Mouse (Mus musculus) c-Kit-positive CD71-positive TER-119-positive erythroid progenitor cells, embryonic 14.5 days (primary cell): ENCODE measurements at regions not wholly inside any gene's neighbourhood (a gene's known extent, or its start where the extent isn't known, plus 50 kb on each side); places are given as distances from the start of the nearest gene placed in this dataset.

ENCODE experiments used
- DNase-seq: peaks from one replicate; pipeline ENCODE4 v3.0.0-alpha.2; 2013; ENCODE audit warnings: low spot score

- no peak for DNase-seq
Measured at GRCm38 (mm10) chr15:62219934-62220540, 1297.2 kb upstream of the A1bg start.

GRCm38 (mm10) chr15:62218346-62219080, 1295.7 kb upstream of the A1bg start:
- DNase-seq, result no peak

DNA sequence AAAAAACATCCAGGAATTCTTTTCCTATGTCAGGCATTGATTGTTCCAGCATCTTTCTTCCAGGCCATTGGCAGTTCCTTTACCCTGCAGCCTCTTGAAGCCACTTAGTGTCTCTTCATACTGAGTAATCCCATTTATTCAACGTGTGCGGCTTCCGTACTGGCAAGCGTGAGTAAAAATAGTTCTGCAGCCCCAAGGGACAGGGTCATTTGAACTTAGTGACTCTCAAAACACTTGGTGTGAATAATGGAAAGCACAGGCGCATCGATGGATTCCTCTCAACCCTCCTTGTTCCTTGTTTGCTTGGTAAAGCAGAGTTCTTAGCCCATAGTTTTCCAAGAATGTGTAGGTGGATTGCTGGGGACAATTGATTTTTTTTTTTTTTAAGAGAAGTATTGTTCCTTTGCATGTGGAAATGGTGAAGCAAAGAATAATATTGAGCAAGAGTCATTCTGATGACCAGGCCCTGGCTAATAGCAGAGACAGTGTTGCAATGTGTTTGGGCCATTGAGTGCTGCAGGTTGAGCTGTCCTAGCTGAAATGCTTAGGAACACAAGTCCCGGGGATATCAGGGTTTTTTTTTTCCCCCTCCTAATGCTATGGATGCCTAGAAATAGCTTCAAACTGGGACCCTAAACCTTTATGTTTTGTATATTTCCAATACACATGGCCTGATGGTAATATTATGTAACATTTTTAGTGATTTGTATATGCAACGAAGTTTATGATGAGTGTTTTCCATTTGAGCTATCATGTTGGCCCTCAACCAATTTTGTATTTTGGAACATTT, 1294.1 kb upstream of the A1bg start:
- no peak for DNase-seq

DNA sequence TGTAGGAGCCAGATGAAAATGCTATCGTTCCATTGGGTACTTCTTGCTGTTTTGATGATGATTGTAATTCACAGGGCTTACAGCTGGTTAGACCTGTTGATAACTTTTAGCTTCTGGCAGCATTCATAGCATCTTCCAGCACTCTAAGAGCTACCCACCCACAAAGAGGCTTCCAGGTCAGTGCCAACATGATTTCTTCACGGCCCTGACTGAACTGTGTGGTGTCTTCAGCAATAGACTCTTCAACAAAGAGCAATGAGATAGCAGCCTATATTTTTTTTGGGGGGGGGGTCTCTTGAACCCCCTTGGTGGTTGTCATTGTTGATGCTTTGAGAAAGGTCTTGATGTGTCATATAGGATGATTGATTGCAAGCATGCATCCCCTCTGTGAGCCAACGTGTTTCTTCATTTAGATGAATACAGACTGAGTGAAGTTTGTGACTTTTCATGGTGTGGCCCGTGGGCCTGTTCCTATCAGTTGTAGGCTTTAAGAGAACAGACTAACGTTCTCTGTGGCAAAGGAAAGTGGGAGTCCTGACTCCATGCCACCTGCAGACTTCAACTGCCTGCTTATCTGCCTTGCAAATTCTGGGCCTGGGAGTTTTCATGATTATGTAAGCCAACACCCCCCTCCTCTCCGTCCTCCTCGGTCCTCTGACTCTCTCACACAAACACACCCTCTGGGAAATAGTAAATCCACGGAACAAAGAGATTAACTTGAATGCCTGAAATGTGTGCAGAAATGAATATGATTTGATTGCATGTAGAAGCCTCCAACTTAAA, 1293.0 kb upstream of the A1bg start:
- no peak for DNase-seq

- DNase-seq, result no peak
Measured at GRCm38 (mm10) chr15:62214300-62214699, 1291.5 kb upstream of the A1bg start.

DNA sequence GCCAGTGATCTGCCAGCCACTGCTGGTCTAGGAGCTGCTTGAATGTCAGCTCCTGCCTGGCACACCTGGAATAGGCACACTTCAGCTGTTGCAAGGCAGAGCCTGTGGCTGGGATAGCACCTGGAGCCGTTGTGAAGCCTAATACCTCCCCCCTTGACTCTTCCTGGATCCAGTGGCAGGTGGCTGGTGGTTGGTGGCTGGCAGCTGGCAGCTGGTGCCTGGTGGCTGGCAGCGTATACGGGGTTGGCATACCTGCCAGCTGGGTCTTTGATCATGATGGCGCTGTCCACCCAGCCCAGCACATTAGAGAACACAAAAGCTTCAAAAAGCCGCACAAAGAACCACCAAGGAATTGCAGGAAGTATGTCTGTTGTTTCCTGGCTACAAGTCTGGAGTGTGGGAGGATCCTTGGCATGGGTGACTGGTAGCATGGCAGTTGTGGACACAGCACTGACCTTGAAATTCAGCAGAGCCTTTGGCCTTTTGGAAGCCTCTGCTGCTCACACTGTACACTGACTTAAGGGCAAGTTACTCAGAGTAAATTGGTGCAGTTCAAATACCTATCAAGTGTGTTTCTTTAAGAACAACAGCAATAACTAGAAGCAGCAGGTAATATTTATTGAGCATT, 1289.6 kb upstream of the A1bg start:
- DNase-seq, result no peak

DNA sequence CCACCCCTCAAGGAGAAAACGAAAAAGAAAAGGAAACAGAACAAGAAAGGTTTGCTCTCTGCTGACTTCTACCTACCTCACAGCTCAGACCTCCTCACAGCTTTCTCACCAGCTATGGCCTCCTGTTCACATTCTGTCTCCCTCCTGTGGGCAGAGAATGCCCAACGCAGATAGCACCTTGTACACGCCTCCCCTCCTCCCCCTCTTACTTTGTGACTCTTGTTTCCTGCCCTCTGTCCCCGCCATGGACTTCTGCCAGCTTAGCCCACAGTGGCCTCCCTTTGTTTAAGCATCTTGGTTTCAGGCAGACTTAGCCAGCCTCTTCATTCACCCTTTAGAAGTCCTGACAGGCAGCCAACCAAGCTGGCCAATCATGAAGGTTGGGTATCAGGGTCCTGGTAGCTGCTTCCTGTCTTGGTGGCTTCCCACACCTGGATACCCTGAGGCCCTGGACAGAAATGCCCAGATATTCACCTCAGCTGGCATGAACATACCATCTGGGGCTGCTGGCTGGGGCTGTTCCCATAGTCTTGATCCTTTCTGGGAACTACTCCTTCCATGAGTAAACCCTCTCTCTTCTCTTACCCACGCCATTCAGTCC, 1287.2 kb upstream of the A1bg start:
- DNase-seq, result no peak

DNA sequence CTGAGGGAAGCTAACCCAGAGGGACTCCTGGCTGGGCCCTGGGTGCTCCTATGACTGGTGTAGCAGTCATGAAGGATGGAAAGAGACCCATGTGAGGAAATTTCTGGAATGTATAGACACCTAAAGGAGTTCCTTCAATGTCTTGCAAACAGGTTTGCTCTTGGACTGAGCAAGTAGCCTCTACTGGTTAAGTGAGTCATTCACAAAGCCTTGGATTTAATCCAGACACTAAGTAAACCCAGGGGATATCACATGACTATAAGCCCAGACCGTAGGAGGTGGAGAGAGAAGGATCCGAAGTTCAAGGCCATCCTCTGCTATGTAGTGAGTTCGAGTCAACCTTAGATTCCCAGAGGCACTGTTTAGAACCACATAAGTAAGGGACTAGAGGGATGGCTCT, 1286.5 kb upstream of the A1bg start:
- no peak for DNase-seq

DNA sequence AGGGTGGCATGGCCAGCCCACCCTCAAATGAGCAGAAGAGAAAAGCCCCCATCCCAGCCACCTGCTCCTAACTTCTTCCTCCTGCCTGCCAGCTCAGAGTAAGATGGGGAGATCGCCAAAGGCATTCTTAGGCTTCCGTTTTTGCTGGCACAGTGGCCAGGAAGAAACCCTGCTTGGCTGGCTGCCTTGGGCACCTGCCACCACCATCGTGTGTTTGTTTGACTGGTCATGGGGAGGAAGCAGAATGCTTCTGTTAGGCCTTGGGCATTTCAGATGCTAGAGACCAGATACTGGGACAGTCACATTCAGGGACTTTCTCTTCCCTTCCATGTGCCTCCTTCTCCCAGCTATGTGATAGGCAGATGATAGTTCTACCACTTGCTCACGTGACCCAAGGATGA, 1283.7 kb upstream of the A1bg start:
- no peak for DNase-seq

DNA sequence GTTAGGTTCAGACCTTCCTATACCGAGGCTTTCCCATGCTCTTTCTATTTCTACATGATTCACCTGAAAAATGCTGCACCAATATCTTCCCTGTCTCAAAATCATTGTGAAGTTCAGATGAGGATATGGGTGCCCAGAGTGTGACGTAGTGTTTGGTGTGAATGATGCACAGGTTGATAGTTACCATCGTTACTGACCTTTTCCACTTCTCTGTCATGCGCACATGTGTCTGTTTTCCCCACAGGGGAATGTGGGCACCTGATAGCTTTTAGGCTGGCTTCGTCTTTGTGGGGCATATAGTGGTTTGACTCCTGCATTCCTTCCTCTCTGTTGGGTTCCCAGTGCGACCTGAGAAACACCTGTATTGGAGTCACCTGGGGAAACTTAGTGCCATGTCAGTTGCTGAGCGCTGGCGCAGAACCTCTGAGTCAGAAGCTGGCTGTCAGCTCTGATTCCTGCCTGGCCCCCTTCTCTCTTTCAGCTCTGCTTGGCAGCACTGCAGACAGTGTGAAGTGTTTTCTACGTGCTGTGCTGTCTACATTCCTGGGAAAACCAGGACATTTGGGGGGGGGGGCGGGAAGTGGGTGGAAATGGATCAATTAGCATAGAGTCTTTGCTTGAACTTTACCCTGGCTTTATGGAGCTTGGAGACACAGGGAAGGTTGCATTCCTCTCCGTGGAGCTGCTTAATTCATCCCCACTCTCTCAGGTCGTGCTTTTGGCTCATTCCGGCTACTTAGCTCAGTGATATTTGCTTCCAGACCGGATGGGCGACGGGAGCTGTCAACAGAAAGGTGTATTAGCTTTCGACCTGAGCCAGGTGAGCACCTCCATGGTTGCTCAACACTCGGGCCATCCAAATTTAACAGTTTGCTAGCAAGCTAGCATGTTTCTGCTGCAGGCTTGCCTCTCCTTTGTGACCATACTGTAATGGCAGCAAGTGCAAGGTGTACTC, 1281.4 kb upstream of the A1bg start:
- no peak for DNase-seq

- DNase-seq, result no peak
Measured at GRCm38 (mm10) chr15:62202781-62203375, 1280.1 kb upstream of the A1bg start.

DNA sequence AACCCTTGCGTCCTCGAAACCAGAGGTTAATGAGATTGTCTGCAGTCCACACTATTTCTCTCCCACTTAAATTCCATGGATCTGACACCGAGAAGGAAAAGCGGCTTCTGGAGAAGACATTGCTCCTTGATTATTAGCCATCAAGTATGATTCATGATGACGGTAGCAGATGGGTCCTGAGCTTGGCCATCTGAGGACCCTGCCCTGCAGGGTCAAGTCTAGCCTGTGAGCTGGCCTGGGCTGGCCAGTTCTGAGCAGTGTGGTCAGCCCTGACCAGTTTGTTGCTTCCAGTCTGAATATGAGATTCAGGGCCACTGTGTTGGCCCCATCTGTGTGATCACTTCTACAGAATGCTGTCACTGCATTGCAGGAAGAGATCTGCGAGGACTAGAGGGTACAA, 1275.9 kb upstream of the A1bg start:
- no peak for DNase-seq

DNA sequence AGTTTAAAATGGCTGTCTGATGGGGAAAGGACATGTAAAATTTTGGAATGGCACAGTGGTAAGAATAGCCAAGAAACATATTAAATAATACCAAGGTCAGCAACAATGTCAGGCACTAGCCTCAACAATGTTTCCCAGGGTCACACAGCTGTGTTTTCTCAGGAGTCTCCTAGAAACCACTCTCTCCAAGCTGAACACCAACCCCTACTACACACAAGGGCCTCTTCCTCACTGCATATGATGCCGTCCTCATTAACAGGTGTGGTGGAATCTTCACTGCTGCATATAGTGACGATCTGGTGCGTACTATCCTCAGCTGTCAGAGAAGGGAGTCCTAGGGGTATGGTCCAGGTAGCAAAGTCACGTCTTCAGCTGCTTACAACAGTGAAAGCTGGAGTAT, 1275.4 kb upstream of the A1bg start:
- no peak for DNase-seq

- no peak for DNase-seq
Measured at GRCm38 (mm10) chr15:62195440-62195839, 1272.6 kb upstream of the A1bg start.

DNA sequence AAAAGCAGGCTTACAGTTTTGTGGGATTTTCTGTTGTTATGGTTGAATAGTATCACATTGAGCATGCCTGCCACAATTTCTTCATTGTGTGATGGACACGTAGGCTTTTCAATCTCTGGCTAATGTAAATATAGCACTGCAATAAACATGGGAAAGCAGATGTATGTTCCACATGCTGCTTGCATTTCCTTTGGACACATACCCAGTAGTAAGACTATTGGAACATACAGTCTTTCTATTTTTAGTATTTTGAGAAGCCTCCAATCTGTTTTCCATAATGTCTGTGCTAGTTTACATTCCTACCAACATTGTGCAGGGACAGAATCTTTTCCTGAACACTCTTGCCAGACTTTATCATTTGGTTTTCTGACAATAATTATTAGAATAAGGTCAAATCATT, 1269.9 kb upstream of the A1bg start:
- no peak for DNase-seq

DNA sequence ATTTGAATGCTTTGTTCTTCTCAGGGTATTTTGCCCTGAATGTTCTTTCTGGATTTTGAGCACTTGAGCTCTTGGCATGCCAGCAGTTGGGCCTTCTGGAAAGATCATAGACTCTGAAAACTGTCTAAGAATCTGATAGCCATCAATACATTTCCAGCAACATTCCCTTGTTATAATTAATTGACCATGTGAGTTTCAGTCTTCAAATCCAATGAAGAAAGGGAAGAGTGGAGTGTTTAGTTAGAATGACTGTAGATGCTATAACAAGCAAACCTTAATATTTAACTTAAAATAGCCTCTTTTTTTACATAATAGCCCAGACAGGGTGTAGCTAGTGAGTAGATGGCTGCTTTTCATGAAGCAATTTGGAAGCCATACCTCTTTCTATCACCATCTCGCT, 1268.8 kb upstream of the A1bg start:
- no peak for DNase-seq

- DNase-seq, result peak; percentile 79
Measured at GRCm38 (mm10) chr15:62190977-62191614, 1268.3 kb upstream of the A1bg start.

GRCm38 (mm10) chr15:62190224-62190910, 1267.6 kb upstream of the A1bg start:
- DNase-seq, result peak; percentile 52
